Comparison of ENCODE assay signal across 12 mouse cellular contexts in genomic region chr4:23826885-23827284, GRCm38 (mm10).
DNase-seq lines count a peak whose midpoint lies in the region; ATAC-seq lines count a peak whose summit lies in the region.
"Had no signal": no experiment of that assay in that cellular context is flagged by ENCODE, and none has a peak within 500 bp of the region (broad histone marks: within the 10 kb centered on the region; RNA-seq: fewer than 3 reads in every experiment).

No protein-coding gene starts in this region.

- ATAC-seq in frontal cortex, adult (ENCODE audit: low TSS enrichment), result peak; percentile 90
- ATAC-seq in midbrain, embryonic 11.5 days (ENCODE audit: low FRiP score), result peak; percentile 89
- ATAC-seq in granulocyte monocyte progenitor cell, adult 5-6 weeks (replicated peaks; ENCODE audit: poor library complexity, severe bottlenecking), result no peak

- no peak overlapping the region for H3K4me3 ChIP-seq in midbrain, embryonic 11.5 days (ENCODE audit: low read depth, low read length)

- H3K36me3 ChIP-seq in midbrain, embryonic 11.5 days (ENCODE audit: control insufficient read depth, insufficient read depth, low read length), result no peaks in the 10 kb centered on the region

- no peaks in the 10 kb centered on the region for H3K27me3 ChIP-seq in midbrain, embryonic 11.5 days (ENCODE audit: control insufficient read depth, insufficient read depth, low read length)

- no peak overlapping the region for H3K4me2 ChIP-seq in midbrain, embryonic 11.5 days

- peak overlapping the region; percentile 32; the same call in 1 of the 2 replicates for H3K27ac ChIP-seq in midbrain, embryonic 11.5 days (ENCODE audit: low read depth, low read length)

- H3K9me3 ChIP-seq in midbrain, embryonic 11.5 days (ENCODE audit: control insufficient read depth, low read length), result no peaks in the 10 kb centered on the region

- H3K4me1 ChIP-seq in midbrain, embryonic 11.5 days (ENCODE audit: control insufficient read depth, insufficient read depth, low read length), result peaks cover 7% of the 10 kb centered on the region; the same call in 1 of the 2 replicates

- DNase-seq in frontal cortex, postnatal 14 days (ENCODE audit: low spot score in 2 of 2), result no peak
- peak; percentile 7 to 26 for DNase-seq in cerebellum, postnatal 14 days
- DNase-seq in frontal cortex, postnatal 10 days (ENCODE audit: low spot score in 2 of 2), result peak; percentile 9 to 10
- DNase-seq in midbrain, embryonic 11.5 days (ENCODE audit: low spot score, missing footprints), result peak; percentile 87
- DNase-seq in heart, adult 18-20 months, result no peak
- no peak for DNase-seq in urinary bladder, postnatal 10 days (ENCODE audit: low spot score)
- DNase-seq: adrenal gland, postnatal 36 days; gastrocnemius, postnatal 36 days; kidney, postnatal 10 days; lung, postnatal 4 days had no signal

- no peak overlapping the region for H3K9ac ChIP-seq in midbrain, embryonic 11.5 days (ENCODE audit: low read length)

- 2% methylated on average over 2 of the region's 2 CpGs for WGBS in midbrain, embryonic 11.5 days

Comparison
In these comparisons a context has a peak if more than half of its experiments do, and no peak if none do; other contexts are left out.
1. DNase-seq: peak in cerebellum, postnatal 14 days (2 of 2), frontal cortex, postnatal 10 days (2 of 2) and midbrain, embryonic 11.5 days (single experiment); none in frontal cortex, postnatal 14 days (0 of 2), heart, adult 18-20 months (0 of 2) and urinary bladder, postnatal 10 days (single experiment).